Mouse (Mus musculus) layer of hippocampus, adult 18-20 months (tissue): ENCODE measurements at regions not wholly inside any gene's neighbourhood (a gene's known extent, or its start where the extent isn't known, plus 50 kb on each side); places are given as distances from the start of the nearest gene placed in this dataset.
A peak's percentile ranks its signal among the peaks of the same experiment; 100 is the strongest.

Experiments
- DNase-seq, 2 experiments: peaks; one replicate each; pipeline ENCODE4 v3.0.0; 2022; ENCODE audit warnings: low spot score in 2 of 2

DNA sequence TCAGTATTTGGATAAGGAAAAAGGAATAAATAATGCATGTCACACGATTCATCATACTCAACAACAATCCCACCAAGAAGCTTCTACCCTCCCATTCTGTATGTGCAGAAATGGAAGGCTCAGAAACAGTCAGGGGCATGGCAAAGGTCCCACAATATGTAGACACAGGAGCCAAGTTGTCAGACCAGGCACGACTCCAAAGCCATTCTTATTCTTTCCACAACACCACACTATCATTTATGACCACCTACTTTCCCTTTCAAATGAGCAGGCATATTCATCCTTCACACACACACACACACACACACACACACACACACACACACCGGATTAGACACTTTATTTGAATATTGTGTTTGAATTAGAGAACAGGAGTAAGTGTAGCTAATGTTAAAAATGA, 232.0 kb downstream of the Rab28 start:
- DNase-seq, result no peak

- peak in 1 of 2 experiments; percentile 3 for DNase-seq
Measured at GRCm38 (mm10) chr5:41445512-41446005, 262.4 kb downstream of the Rab28 start.

GRCm38 (mm10) chr5:41441081-41441480, 266.9 kb downstream of the Rab28 start:
- no peak for DNase-seq

DNA sequence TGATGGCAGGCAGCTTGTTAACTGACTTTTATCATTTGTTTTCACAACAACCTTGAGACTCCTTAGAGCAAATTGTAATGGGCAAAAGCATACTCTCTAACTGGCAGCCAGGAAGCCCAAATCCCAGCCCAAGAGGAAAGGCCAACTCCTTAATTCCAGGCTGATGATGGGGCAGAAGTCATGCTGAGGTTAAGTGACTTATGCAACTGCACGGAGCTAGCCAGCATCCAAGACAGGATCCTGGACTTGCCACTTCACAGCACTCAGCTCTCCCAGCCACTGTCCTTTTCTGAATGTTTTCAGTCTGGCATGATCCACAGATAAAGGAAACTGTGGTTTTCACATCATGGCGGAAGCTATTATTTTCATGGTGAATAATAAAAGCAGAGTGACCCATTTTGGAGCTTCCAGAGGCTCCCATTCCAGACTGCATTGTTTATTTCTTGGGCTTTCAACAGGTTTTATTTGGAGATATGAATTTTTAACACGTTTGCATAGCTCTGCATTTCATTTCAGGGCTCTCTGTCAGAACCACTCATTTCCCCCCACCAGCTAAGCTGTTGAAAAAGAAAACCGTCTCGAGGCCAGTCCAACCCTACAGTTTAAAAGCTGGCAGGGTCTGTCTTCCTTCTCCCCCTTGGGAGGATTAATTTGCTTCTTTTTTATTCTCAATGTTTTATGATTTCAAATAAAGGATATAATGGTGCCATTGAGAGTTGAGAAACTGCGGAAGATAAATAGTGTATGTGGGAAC, 288.7 kb downstream of the Rab28 start:
- no peak for DNase-seq

DNA sequence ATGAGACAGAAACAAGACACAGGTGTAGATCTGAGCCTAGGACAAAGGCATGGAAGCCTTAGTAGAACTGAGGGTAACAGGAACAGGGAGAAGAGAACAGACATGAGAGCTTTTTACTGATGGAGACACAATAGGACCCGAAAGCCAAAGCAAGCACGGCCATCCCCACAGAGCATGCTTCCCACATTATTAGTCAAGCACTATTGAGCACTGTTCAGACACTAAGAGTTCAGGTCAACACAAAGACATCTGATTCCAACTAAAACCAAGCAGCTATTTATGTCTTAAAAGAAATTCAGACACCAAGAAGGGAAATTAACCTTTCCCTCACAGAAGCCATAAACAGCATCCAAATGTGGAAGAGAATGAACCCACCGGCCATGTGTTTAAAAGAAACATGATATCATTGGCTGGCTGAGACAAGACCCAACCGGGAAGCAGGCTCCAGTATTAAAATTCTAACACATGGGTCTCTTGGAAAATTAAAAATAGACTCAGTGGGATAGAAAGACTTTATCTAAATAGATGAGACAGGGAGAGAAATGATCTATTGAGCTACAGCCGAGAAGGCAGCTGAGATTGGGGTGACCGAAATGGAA, 298.8 kb downstream of the Rab28 start:
- no peak for DNase-seq

DNA sequence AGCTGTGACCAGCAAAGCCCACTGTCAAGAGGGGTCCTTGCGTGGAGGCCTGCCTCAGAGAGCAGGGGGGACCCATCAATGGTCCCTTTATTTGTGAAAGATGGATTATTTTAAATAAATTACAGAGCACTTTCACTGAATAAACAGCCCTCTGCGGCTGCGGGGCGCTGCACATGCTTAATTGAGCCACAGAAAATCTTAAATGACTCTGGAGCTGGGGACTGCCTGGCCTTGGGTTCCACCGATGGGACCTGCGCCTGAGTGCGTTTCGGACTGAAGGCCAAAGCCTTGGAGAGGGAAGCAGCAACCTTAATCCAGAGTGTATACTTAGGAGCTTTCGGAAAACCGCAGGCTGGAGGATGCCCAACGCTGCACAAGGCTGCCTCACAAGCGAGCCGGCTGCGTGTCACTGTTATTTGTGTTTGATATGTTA, 315.1 kb downstream of the Rab28 start:
- DNase-seq, result peak in 1 of 2 experiments; percentile 34

DNA sequence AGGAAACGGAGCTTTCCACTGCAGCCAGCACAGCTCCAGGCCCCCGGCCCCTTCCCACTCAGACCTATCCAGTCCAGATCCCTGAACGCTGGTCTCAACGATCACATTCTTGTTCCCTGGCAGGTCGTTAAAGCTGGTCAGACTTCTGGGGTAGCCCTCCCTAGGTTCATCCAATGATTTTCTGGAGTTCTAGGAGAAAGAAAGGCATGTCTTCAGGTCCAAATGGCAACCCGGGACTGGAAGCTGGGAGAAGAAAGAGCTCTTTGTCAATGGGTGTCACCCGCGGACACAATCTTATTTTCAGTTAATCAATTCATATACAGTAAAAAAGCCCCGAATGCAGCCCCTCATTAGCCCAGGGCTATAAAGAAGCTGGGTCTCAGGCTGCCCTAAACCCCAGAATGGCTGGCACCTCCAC, 315.8 kb downstream of the Rab28 start:
- DNase-seq, result no peak

GRCm38 (mm10) chr5:41373409-41373808, 334.5 kb downstream of the Rab28 start:
- no peak for DNase-seq

DNA sequence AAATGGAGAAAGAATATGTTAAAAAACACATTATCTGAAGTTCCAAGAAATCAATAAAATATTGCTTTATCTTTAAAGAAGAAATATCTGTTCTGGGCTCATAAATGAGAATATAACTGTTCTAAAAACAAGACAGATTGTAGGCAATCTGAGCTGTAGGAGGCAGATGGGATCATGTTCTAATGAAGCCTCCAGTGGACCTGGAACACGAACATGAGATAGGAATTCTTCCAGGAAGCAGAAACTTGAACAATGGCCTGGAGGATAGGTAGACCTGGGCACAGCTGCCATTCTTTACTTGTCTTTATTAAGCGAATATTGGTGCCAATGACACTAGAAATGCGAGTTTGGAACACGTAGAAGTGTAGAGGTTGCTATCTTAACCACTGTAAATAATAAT, 336.5 kb downstream of the Rab28 start:
- DNase-seq, result peak in 1 of 2 experiments; percentile 49

- no peak for DNase-seq
Measured at GRCm38 (mm10) chr5:41370356-41370755, 337.6 kb downstream of the Rab28 start.

DNA sequence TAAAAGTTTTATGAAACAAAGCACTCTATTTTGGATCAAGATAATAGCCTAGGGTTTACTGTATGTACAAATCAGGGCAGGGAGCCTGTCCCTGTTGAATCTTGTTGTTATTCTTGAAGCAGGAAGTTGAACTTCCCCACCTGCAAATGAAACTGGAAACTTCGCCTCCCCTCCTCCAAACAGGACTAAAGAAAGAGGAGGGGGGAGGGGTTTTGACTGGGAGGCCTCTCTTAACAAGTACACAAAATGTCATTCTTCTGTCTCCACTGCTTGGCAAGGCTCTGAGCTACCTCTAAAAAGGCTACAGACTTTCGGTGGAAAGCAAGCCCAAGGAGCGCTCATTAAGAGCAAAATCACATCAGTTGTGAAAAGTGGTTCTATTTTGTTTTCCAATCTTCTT, 338.1 kb downstream of the Rab28 start:
- DNase-seq, result no peak

DNA sequence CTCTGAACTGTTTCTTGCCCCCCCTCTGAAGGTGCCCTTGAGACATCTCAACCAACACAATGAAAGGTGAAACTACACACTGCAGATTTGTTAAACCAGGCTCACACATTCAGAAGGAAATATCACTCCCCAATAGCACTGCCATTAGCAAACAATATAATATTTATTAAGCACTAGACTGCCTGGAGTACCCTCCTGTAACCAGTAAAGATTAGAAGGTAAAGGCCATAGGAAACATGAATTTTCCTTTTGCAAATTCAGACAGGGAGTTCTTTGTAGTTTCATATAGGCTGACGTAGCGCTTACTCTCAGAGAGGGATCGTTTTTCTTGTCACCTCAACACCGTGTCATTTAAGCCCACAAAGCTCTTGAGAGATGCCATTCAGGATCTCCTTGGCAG, 342.1 kb downstream of the Rab28 start:
- DNase-seq, result no peak

- DNase-seq, result no peak
Measured at GRCm38 (mm10) chr5:41348410-41348821, 359.5 kb downstream of the Rab28 start.

- no peak for DNase-seq
Measured at GRCm38 (mm10) chr5:41347416-41347815, 360.5 kb downstream of the Rab28 start.

GRCm38 (mm10) chr5:41340581-41340980, 367.4 kb downstream of the Rab28 start:
- no peak for DNase-seq

DNA sequence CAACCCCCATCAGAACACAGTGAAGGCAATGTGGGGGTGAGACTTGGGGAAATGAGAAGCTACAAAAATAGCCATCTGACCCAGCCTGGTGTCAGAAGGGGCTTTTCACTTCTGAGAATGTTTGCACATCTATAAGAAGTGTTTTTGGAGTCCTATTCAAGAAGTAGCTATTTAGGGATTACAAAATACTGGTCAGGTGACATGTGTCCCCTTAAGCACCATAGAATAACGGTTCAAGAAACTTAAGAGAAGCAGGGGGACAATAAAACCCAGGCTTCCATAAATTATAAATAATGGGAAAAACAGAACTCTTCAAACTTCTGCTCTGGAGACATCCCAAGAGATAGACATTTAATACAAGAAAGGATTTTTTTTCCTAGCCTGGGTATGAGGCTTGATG, 411.5 kb downstream of the Rab28 start:
- no peak for DNase-seq

DNA sequence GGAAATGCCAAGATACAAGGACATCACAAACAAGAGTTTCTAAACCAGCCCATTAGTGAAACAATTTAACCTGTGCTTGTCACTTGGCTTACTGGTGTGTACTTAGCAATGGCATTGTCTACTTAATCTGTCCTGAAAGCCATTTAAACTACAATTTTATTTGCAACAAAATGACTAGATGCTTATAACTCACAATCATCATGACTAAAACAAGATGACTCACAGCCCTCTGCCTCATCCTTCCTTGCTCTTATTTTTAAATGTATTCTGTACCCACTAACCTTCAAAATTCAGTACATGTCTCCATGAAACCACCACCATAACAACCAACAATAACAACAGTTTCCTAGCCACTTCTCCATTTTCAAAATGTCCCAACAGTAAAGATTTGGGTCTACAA, 441.2 kb downstream of the Rab28 start:
- DNase-seq, result no peak

- no peak for DNase-seq
Measured at GRCm38 (mm10) chr5:41266317-41266716, 441.6 kb downstream of the Rab28 start.

DNA sequence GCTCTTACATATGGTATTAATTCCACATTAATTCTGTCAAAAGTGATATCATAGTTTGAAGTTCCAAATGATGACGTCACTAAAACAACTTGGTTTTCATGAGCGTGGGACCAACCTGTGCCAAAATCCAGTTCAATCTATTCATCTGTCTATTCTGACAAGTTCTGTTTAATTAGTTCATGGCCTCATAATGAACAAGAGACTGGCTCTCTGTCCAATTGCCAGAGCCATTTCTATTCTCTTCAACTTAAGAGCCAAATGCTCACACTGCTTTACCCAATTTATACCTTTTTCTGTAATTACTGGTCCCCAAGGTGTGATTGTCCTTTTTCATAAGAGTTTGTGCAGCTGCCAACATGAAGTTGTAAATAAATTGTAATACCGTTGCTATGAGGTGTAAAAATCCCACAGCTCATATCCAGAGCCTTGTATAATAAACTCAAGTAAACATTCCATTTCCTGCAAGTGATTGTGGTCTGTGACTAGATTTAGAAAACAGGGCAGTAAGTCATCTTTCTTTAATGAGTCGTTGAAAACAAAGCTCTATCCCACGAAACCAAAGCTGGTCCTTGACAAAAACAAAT, 446.2 kb downstream of the Rab28 start:
- no peak for DNase-seq
